Mouse (Mus musculus): ENCODE results near the gene Fbxo17.

The Fbxo17 gene

GRCm38 (mm10) chr7:28766173-28766879 is 49.7 kb downstream of the Fbxo17 start, which contains the start of gene Sirt2:
TSS of gene Sirt2 (plus strand) at chr7:28766735.
- peak; percentile 96 for DNase-seq (ENCODE audit: extremely low read depth, low read depth, low spot score)

- no peak for DNase-seq (ENCODE audit: extremely low read depth, low read depth, low spot score)
Measured at GRCm38 (mm10) chr7:28766910-28767309, 50.3 kb downstream of the Fbxo17 start.

- DNase-seq (ENCODE audit: extremely low read depth, low read depth, low spot score), result no peak
Measured at GRCm38 (mm10) chr7:28767462-28767965, 50.9 kb downstream of the Fbxo17 start, which contains the start of gene Nfkbib. TSS of gene Nfkbib (minus strand) at chr7:28767512.

- no peak for DNase-seq (ENCODE audit: extremely low read depth, low read depth, low spot score)
Measured at GRCm38 (mm10) chr7:28769414-28769958, 52.9 kb downstream of the Fbxo17 start.

- DNase-seq (ENCODE audit: extremely low read depth, low read depth, low spot score), result no peak
Measured at GRCm38 (mm10) chr7:28770309-28770708, 53.7 kb downstream of the Fbxo17 start.

DNA sequence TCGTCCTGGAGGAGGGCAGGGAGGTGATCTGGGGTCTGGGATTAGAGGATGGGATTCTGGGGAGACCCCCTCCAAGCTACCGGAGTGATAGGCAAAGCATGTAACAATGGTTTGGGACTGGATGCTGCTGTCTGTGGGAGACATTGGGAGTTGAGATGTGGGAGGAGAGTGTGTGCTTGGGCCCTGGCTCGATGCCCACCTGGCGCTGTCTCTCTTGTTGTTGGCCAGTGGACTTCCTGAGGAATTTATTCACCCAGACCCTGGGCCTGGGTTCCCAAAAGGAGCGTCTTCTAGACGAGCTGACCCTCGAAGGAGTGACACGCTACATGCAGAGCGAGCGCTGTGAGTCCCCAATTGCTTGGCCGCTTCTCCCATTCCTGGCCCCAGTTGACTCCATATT is 55.3 kb downstream of the Fbxo17 start:
- DNase-seq (ENCODE audit: extremely low read depth, low read depth, low spot score), result no peak

DNA sequence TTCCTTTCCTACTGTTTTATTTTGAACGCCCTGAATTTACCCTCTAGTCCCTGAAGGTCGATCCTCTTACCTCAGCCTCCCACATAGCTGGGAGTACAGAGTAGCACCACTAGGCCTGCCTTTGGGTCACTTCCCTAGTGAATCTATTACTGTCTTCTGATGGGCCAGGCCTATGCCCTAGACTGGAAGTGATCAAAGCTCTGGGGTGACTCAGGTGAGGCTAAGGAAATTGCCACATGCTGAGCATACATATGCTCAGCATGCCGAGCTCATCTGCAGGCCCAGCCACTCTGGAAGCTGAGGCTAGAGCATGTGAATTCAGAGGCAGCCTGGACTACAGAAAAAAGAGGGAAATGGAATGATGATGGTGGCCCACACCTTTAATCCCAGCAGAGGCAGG is 56.6 kb downstream of the Fbxo17 start:
- no peak for DNase-seq (ENCODE audit: extremely low read depth, low read depth, low spot score)

DNA sequence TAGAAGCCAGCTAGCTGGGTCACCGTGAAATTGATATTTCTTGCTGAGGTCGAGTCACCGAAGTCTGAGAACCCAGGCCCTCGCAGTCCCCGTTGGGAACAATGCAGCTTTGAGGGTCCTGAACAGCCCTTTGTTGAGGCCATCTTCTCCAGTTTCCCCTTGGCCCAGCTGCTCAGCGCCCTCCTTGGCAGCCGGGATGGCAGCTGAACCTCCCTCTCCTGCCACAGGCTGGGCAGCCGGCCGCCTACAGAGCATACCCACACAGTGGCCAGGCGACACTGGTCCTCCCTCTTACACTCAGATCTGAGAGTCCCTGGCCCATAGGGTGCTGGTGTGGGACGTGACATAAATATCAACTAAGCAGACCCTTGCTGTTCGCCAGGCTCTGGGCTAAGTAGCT is 57.6 kb downstream of the Fbxo17 start:
- no peak for DNase-seq (ENCODE audit: extremely low read depth, low read depth, low spot score)

- no peak for DNase-seq (ENCODE audit: extremely low read depth, low read depth, low spot score)
Measured at GRCm38 (mm10) chr7:28775129-28775528, 58.5 kb downstream of the Fbxo17 start.

DNA sequence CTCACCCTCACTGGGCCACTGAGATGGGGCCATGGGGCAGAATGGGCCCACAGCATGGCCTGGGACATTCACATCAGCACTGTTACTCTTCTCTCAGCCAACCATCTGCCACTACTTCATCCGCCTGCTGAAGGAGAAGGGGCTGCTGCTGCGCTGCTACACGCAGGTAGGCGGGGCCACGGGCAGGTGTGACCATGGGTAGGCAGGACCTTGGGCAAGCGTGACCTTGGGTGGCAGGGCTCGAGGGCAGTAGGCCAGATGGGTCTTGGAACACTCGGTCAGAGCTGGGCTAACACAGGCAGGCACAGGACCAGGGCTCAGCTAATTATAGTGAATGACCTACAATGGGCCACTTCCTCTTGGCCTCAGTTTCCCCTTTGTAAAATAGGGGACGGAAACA is 62.2 kb downstream of the Fbxo17 start:
- no peak for DNase-seq (ENCODE audit: extremely low read depth, low read depth, low spot score)

DNA sequence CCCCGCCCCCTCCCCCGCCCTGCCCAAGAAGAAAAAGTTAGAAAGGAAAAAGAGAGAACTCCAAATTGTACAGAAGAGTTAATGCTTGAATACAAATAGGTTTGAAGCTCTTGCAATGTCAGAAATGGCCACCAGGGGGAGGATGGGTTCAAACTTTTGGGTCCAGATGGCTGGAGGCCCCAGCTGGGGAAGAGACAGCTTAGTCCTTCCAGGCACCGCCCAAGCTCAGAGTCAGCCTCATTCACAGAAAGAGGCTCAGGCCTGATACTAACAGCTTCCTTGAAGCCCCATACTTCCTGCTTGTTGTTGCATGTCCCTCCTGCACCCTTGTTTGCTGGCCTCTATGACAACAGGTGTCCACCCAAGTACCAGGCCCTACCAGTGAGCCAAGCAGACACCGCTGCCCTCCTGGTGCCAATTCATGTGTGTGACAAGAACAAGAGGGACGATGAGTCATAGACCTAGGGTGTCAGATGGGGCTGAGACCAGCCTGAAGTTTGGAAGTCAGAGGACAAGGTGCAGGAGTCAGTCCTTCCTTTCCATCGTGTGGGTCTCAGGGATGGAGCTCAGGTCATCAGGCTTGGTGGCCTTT is 63.6 kb downstream of the Fbxo17 start:
- DNase-seq (ENCODE audit: extremely low read depth, low read depth, low spot score), result no peak

- no peak for DNase-seq (ENCODE audit: extremely low read depth, low read depth, low spot score)
Measured at GRCm38 (mm10) chr7:28780857-28781256, 64.3 kb downstream of the Fbxo17 start.

GRCm38 (mm10) chr7:28781261-28781663 is 64.7 kb downstream of the Fbxo17 start:
- no peak for DNase-seq (ENCODE audit: extremely low read depth, low read depth, low spot score)

GRCm38 (mm10) chr7:28785161-28785560 is 68.6 kb downstream of the Fbxo17 start:
- DNase-seq (ENCODE audit: extremely low read depth, low read depth, low spot score), result no peak

All from fat pad, adult 2 months (tissue).